Mouse (Mus musculus): ENCODE results near the gene Pcbp1. TPM values are rescaled to one million over a fixed set of nuclear protein-coding genes. Genes with fewer than 3 reads are reported as not detected.

Pcbp1 gene
- total RNA-seq, 2 experiments from 2014 or later = 167 to 185 TPM

DNA sequence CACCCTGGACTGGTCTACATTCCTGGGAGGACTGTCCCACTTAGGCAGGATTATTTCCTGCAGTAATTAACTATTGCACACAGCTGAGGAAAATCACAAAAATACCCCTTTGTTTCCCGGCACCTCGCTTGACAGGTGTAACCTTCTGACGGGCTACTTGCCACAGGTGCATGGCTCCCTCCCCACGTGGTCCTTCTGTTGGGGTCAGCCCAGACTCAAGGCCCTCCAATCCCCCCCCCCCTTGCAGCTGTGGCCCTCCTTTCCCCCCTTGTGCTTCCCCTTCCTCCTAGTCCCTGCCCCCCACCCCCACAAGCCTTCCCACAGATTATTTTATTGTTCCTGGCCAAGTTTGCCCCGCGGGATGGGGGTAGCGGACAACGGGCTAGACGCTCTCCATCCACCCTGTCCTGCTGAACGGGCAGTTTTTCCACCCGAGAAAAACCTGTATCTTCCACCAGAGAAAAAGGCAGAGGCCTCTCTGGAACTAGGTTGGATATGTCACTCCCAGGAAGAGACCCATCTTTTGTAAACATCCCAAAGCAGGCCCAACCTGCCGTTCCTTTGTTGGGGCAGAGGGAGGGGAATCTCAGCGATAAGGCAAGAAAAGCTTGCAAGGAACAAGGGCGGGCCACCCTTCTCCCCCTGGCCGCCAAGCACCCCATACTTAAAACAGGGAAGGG is 2.2 kb downstream of the Pcbp1 start:
- DNase-seq = no peak

DNA sequence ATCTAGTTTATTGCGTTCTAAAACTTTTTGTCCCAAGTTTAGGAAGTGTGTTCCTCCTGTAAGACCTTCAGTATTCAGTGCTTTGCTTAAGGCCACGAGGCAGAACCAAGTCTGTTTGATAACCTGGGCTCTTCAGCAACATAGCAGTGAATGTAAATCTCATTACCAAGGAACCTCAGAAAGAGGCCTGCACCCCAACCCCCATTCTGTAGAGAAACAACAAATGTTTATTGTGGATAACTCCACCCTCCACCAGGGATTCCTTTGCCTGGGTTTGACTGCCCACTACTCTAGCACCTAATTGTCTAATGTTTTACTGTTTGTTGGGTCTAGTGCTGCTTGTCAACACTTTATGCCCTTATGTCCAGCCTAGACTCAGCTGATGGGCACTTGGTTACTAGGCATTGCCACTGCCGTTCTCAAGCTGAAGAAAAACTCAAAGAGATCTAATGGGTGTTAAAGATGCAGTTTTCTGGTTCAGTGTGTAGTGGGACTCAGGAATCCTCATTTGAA is 2.8 kb downstream of the Pcbp1 start:
- DNase-seq = no peak

DNA sequence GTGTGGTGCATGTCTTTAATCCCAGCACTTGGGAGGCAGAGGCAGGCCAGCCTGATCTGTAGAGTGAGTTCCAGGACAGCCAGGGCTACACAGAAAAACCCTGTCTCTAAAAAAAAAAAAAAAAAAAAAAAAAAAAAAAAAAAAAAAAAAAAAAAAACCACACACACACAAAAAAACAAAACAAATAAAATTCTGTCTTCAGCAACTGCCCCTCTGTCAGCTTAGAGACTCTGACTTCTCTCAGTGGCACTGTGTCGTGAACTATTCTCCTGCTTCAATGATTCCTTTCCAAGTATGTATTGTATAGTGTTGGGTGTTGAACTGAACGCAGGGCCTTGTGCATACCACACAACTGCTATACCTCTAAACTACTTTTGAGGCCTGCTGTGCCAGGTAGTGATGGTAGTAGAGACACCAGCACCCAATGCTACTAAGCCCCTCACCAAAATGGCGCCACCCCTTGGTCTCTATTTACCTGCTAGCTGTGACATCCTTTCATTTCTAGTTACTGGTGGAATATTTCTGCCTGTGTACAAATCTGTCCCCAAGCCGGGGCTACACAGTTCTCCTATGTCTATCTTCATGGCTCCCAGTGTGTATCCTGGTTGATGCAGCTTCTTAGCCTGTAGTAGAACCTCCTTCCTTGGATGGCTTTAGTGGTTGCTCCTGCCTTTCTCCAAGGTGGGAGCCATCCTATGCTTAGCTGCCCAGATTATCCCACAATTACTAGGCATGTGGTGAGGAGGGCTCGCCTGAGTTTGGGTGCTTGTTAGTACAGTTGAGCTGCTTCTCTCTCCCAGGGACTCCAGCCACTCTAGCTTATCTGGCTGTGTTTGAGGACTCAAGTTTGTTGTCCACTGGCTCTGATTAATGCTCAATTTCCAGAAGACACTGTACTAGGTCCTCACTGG is 3.9 kb downstream of the Pcbp1 start:
- DNase-seq = no peak

DNA sequence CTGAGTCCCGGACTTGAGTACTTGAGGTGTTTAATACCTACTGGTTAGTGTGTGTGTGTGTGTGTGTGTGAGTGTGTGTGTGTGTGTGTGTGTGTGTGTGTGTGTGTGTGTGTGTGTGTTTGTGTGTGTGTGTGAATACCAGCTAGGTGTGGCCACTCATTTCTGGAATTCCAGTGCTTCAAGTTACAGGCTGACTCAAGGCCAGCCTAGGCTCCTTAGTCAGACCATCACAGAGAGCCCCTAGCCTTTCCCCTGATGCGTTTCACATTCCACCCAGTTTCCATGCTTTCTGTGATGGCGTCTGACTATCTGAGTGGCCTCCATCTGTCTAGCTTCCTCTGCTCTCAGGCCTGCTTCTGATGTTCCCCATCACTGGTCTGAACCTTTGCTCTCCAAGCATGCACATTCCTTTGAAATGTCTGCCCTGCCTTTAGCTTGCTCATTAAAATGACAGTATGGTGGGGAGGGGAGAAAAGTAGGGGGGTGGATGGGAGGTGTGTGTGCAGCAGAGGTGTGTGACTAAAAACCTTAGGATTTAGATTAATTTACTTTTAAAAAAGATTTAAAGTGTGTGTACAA is 6.3 kb downstream of the Pcbp1 start:
- DNase-seq = no peak

DNA sequence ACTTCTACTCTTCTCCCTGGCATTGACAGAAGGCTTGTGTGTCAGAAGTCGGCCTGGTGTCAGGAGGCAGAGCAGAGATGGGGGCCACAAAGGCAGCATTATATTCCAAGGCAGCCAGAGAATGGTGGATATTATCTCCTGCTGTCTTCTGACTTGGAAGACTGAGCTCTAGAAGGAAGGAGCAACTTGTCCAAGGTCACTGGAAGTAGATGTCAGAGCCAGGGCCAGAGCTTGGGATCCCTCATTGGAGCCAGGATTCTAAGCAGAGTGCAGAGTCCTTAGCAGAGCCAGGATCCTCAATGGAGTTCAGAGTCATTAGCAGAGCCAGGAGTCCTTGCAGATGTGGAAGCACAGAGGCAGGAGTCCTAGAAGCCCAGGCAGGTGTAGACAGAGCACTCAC is 10.1 kb downstream of the Pcbp1 start:
- DNase-seq = no peak

DNA sequence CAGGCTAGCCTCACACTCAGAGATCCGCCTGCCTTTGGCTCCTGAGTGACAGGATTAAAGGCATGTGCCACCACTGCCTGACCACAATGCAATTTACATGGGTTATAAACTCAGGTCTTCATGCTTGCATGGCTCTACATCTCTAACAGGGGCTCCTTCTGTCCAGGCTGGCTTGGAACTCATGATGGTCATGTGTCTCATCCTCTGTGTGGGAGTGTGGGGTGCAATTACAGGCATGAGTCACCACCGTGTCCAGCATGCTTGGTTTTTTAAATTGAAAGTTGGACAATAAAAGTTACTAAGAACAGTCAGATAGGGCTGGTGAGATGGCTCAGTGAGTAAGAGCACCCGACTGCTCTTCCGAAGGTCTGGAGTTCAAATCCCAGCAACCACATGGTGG is 12.8 kb downstream of the Pcbp1 start:
- DNase-seq = no peak

DNA sequence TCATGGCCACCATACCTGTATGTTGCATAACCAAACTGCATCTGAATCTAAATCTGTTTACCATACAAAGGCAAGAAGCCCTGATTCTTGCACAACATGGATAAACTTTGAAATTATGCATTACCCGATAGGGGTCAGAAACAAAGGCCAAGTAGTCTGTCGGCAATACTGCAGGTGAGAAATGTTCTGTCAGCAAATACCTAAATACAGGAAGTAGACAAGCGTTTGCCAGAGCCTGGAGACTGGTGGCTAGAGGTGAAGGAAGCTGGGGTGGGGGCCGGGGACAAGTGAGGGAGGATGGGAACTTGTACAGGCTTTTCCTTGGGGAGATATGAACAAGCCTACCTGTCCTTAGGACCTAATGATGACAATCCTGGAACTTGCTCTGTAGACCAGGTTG is 15.1 kb downstream of the Pcbp1 start:
- DNase-seq = no peak

DNA sequence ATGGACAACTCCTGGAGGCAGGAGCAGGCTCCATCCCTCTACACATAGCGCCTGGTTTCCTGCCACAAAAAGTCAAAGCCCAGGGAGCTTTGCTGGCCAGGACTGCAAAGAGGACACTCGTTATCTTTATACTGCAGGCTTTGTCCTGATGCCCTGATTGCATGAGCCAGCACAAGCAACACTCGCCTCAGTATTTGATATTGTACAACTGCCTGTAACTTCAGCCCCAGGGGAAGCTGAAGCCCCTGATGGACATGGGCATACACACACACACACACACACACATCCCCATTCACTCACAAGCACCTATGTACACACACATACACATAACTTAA is 16.3 kb downstream of the Pcbp1 start:
- no peak for DNase-seq

DNA sequence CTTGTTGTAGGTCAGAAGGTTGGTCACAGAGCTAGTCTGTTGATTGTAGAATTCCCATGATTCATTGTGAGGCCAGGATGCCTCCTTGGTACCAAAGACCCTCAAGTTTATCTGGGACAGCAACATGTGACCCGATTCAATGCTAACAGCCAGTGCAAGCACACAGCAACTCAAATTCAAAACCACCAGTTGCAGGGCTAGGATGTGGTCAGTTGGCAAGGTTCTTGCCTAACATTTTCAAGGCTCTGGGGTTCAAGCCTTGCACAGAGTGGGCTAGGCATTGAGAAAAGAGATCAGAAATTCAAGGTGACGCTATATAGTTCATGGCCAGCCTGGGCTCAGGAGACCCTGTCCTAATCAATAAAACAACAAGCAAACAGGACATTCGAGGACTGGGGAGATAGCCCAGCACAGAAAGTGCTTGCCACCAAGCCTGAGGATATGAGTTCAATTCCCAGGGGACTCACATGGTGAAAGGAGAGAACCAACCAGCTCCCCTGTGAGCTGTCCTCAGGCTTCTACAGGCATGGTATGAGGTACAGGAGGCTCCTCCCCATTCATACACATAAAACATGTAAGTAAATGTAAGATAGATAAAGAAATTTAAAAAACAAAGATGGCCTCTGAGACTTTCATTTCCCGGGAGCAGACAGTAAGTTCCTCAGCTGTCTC is 16.8 kb downstream of the Pcbp1 start:
- DNase-seq = no peak

DNA sequence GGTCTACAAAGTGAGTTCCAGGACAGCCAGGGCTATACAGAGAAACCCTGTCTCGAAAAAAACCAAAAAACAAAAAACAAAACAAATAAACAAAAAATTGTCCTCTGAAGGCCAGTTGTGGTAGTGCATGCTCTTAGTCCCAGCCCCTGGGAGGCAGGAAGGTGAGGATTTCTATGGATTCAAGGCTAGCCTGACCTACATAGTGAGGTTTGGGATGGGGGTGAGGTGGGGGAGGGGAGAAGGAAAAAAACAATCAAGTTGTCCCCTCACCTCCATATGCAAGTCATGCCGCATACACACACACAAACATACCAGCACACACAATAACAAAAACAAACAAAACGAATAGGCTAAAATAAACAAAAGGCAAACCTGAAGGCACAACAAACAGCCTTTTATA is 17.4 kb downstream of the Pcbp1 start:
- no peak for DNase-seq

DNA sequence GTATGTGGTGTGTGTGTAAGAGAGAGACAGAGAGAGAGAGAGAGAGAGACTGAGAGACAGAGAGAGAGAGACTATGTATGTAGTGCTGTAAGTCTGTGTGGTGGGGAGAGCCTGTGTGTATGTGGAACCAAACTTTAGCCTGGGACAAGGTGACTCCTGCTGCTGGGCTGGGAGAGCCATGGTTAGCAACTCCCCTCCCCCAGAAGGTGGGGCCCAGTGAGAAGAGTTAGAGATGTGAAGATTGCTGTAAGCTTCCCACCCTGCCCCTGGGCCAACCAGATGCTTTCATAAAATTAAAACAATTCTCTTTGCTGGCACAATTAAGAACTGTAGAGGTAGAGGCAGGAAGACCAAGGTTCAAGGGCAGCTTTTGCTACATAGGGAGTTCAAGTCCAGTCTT is 19.0 kb downstream of the Pcbp1 start:
- DNase-seq = no peak

DNA sequence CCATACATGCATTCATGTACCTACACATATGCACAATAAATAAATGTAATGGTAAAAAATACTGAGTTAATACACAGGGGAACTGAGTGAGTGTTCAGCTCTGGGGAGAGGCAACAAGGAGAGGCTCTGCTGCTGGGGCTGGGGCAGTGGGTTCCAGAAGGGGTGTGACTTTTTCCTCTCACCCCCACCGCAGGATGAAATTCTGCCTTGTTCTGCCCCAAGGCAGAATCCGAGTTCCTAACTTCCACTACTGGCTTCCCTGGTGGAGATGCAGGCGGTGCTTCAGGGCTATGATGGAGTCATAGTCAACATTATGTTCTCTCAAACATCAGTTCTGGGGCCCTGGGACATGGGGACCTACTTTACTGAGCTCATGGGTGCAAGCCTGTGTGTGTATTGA is 19.8 kb downstream of the Pcbp1 start:
- DNase-seq = no peak

DNA sequence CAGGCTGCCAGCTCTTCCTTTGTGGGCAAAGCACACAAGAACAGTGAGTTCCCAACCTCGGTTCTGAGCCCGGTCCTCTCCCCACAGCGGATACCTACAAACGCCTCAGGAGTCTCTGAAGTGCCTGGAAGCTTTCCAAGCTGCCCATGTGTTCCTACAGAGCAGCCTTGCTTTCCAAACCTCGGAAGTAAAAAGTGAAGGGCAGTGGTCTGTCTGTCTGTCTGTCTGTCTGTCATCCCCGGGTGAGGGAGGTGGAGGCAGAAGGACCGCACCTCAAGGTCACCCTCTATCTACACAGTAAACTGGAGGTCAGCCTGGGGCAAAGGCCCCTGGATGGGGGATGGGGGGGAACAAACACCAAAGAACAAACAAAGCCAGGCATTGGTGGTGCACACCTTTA is 20.4 kb downstream of the Pcbp1 start:
- no peak for DNase-seq

DNA sequence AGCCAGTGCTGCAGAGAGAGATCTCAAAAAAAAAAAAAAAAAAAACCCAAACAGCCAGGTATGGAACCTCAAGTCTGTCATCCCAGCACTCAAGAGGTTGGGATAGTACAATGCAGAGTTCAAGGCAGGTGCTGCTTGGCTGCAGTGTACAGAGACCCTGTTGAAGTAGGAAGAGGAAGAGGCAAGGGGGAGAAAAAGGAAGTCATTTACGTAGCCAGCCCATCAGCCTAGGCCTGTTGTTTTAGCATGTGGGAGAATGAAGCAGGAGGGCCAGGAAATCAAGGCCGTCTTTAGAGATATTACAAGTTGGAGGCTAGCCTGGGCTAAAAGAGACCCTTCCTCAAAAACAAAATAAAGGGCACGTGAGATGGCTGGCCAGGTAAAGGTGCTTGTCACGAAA is 22.6 kb downstream of the Pcbp1 start:
- no peak for DNase-seq

DNA sequence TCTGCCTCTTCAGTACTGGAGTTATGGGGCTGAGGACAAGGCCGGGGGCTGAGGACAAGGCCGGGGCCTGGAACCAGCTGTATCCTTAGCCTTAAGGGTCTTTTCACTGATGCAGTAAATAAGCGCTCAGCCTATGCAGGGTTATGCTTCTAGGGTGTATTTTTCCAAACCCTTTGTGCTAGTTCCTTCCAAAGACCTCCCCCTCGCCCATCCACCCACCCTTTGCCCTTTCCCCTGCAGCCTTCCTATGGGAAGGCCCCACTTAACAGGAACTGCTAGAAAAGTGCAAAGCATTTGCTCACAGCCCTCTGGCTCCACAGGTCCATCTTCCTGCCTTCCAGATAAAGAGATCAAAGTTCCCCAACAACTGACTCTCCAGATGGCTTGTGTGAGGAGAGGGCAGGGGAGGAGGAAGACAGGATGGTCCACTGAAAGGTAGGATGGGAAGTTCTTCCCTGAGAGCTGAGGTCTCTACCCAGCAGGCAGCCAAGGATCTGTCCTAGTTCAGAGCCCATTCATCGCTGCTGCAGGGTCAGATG is 26.5 kb downstream of the Pcbp1 start:
- no peak for DNase-seq

DNA sequence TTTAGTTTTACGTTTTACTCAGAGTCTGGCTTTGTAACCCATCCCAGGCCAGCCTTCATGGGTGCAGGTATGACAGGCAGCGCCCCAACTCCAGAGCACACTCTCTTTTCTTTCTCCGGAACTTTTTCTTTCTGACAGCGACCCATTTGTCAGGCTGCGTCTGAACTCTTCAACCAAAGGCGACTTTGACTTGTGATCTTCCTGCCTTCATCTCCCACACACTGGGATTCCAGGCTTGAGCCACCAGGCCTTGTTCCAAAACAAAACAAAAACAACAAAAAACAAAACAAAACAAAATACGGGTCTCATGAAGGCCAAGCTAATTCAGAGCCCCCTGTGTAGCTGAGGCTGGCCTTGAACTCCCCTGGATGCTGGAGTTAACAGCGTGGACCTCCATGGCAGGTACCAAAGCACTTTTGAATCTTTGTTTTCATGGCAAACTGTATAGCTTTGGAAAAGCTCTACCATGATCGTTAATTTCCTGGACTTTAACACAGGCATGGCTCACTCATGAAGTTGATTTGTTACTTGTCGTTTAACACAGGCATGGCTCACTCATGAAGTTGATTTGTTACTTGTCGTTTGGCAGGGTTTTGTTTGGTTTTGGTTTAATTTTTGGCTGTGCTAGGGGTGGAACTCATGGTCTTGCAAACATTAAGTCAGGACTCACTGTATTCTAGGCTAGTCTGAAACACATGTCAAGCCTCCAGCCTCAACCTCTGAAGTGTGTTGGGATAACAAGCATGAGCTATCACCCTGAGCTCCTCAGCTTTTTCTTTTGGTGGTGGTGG is 28.0 kb downstream of the Pcbp1 start:
- no peak for DNase-seq

DNA sequence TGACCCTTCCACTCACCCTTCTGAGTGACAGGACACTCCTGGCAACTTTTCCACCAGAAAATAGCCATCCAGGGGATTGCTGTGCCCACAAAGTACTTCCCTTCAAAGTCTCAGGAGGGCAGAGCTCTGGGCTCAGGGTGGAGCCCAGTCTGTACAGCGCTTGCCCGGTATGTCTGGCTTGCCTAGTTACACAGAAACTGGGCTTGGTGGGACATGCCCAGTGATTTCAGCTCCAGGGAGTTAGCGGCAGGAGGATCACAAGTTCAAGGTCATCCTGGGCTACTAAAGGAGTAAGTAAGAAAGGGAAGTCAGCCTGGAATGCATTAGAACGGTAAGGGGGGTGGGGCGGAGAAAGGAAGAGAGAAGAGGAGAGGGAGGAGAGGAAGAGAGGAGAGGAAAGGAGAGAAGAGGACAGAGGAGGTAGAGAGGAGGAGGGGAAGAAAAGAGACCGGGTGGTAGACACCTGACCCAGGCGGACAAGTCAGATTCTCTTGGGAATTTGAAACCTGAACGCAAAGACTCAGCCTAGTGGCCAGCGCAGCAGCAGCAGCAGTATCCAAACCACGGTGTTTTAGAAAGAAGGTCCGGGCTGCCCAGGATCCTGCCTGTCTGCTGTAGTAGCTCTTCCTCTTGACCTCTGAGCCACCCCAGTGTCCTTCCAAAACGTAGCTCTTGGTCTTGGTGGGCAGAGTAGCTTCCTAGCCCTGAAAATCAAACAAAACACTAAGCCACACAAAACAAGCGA is 28.9 kb downstream of the Pcbp1 start:
- no peak for DNase-seq

DNA sequence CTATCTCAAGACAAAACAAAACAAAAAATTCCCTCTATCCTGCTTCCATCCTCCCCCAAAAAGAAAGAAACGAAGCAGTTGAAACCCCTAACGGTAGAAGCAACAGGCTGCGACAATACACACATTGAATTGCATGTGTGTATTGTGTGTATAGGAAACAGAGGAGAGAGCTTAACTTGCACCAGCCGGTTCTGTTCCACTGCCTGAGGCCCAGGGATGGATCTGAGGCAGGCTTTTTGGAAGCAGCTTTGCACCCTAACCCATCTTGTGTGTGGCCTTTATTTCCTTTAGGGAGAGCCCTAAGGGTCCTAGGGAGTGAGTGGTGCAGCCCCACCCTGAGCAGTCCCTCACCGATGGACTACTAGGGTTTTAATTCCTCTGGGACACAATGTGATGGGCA is 29.5 kb downstream of the Pcbp1 start:
- no peak for DNase-seq

DNA sequence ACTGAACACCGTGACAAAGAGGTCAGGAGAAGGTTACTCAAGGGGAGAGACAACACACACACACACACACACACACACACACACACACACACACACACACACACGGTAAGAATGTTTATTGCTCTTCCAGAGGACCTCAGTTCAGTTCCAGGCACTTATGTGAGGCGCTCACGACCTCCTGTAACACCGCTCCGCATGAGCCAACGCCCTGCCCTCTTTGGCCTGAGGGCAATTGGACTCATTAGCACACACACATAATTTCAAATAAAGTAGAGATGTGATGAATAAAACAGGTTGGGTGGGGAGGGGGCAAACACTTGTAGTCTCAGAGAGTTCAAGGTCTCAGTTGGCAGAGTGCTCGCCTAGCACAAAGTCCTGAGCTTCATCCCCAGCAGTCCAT is 30.0 kb downstream of the Pcbp1 start:
- DNase-seq = no peak

DNA sequence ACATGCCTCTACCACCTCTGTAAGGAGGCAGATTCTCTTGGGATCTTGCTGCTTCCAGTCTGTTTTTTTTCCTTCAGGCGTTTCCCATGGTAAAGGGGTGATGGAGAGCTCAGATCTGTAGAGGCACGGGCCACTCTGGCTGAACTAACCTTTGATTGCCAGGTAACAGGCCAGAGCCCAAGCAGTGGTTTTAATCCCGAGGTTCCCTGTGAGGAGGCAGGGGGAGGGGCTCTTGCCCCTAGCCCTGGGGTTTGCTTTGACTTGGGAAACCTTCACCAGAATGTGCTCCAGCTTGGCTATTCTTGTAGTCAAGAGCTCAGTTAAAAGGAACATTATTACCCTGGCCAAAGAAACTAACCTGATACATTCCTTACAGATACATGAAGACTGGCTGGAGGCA is 30.5 kb downstream of the Pcbp1 start:
- no peak for DNase-seq

DNA sequence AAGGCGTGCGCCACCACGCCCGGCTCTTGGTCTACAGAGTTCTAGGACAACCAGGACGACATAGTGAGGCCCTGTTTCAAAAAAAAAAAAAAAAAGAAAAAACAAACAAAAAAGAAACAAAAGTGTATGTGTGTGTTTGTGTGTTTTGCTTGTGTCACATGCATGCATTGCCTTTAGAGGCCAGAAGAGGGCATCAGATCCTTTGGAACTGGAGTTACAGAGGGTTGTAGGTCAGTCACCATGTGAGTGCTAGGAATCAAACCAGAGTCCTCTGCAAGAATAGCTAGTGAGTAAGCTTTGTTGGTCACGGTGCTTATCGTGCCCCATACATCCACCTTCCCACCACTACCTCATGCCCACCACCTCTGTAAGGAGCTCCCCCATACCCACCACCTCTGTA is 31.4 kb downstream of the Pcbp1 start:
- no peak for DNase-seq

Data from gastrocnemius, postnatal 10 days (tissue).